Mouse (Mus musculus) heart, postnatal 0 days (tissue): ENCODE data around the gene Arl6ip5.

Source experiments
- CTCF ChIP-seq: IDR thresholded peaks from 2 replicates; pipeline ENCODE4 v1.5.1; 2016; ENCODE audit warnings: antibody characterized with exemption, control low read depth, low read depth
- EP300 ChIP-seq: IDR thresholded peaks from 2 replicates; pipeline ENCODE4 v1.6.1; 2016; ENCODE audit warnings: antibody characterized with exemption, low read depth

GRCm38 (mm10) chr6:97265705-97266104, 55.2 kb downstream of the Arl6ip5 start:
- TF ChIP-seq CTCF = no peak
- TF ChIP-seq EP300 = no peak; the same call in none of the 2 replicates
